Mouse (Mus musculus) 3T3-L1 (cell line): ENCODE data around the gene Ambra1.

ENCODE experiments used
- DNase-seq: peaks from one replicate; pipeline ENCODE4 v3.0.0-alpha.2; 2015; ENCODE audit warnings: low read depth, low spot score

Ambra1 gene

DNA sequence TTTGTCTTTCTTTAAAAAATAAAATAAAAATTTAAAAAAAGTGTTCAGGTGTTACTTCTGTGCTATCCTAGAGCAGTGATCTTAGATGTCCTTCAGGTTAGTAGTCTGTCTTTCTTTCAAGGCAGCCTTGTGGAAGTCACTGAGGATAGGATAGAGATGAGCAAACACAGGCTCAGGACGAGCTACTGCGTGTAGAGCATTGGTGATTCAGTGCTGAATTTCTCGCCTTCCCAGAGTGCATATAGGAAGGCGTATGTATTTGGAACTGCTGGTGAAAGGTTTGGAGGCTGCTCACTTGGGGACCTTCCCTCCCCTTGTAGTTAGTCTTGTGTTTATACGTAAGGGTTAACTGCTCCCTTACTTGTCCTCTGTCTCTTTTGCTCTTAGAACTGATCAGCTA lies 5.3 kb downstream of the Ambra1 start:
- no peak for DNase-seq

GRCm38 (mm10) chr2:91739586-91739985 lies 9.7 kb downstream of the Ambra1 start:
- DNase-seq = no peak

- DNase-seq = no peak
Observed at GRCm38 (mm10) chr2:91744686-91745085, 14.8 kb downstream of the Ambra1 start.

DNA sequence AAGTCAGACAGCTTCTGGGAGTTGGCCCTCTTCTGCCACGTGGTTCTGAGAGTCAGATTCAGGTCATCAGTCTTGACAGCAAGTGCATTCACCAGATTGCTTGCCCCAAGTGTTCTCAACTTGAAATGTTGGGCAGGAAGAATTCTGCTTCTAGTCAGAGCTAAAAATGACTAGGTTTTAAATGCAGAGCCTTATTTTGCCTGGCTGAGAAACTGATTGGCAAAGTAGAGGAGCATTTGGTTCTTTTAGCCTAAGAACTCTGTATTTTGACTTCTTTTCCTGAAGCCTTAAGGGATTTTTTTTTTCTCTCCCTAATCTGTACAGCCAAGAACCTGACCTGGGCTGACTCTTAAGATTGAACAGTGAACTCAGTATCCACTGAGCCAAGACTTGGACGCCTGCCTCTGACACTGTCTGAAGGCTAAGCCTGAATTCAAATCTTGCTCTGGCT lies 19.9 kb downstream of the Ambra1 start:
- no peak for DNase-seq

GRCm38 (mm10) chr2:91771921-91772705 lies 42.2 kb downstream of the Ambra1 start:
- DNase-seq = no peak

GRCm38 (mm10) chr2:91773309-91773708 lies 43.4 kb downstream of the Ambra1 start:
- DNase-seq = no peak

GRCm38 (mm10) chr2:91779166-91779565 lies 49.2 kb downstream of the Ambra1 start:
- DNase-seq = peak; percentile 72

DNA sequence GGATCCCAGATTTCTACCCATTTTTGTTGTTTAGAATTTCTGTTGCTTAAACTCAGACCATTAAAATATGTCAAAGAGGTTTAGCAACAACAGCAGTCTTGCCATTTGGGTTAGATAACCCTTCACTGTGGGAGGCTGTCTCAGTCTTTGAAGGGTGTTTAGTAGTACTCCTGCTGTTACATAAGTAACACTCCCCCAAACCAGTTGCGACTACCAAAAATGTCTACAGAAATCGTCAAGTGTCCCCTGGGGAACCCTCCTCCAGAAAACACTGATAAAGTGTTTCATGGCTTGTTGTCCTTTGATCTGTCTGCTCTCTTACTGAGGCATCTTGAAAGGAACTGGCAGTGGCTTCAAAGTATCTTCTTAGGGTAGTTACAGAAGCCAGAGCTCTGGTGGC lies 61.7 kb downstream of the Ambra1 start:
- DNase-seq = no peak

DNA sequence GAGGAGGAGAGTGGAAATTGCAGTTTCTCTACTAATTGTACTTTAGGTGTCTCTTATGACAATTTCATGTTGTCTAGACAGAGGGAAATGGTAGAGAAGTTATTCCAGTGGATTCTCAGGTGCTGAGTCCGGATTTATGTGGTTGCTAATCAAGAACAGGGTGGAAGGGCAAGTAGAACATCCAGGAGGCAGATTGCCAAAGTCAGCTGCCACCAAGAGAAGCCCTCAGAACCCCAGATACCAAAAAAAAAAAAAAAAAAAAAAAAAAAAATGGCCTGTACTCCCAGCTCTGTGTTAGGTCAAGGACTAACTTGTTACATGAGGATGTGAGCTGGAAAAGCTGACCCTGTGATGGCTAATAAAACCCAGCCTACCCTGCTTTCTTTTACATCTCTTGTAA lies 62.4 kb downstream of the Ambra1 start:
- DNase-seq = no peak

DNA sequence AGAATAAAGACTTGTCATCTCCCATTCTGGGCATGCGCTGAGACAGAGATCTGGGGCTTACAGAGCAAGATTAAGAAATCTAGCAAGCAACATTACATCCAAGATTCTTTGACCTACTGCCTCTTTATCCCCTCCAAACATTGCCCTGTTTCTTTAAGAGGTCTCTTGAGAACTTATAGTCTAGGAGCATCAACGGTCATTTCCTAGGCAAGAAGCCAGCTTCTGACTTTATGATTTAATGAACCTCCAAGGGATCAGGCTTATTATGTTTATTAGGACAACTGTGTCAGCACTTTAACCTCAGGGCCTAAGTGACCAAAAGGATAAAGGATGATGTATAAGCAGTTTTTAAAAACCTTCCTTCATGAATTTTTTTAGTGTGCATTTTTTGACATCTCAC lies 64.5 kb downstream of the Ambra1 start:
- peak; percentile 13 for DNase-seq

- no peak for DNase-seq
Observed at GRCm38 (mm10) chr2:91795091-91795490, 65.2 kb downstream of the Ambra1 start.

DNA sequence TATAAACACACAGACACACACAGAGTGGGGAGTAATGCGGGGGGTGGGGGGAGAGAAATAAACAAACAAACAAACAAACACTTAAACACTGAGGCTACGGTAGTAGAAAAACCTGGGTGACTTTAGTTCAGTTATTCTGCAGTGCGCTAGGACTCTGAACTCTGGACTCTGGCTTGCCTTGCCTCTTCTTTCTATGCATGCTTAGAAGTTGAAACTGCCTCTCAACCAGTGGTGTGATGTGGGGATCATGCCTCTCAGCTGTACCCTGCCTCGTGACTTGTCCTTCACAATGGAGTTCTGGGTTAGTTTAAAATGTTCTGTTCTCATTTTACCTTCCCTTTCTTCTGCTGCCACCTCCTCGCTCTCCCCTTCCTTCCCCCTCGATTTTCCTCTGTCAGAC lies 81.5 kb downstream of the Ambra1 start:
- DNase-seq = no peak

DNA sequence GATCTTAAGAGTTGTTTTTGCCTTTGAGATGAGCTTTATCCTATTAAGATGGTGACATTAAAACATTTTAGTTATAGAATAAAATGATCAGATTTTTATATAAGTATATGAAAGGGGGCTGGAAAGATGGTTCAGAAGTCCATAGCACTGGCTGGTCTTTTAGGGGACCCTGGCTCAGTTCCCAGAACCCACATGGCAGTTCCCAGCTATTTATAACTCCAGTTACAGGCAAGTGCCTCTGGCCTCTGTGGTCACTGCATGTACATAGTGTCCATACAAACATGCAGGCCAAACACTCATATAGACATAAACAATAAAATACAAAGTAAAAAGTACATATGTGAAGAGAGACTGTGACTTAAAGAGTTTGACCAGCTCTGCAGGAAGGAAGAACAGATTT lies 86.8 kb downstream of the Ambra1 start:
- no peak for DNase-seq

GRCm38 (mm10) chr2:91832227-91832626 lies 102.3 kb downstream of the Ambra1 start:
- no peak for DNase-seq

DNA sequence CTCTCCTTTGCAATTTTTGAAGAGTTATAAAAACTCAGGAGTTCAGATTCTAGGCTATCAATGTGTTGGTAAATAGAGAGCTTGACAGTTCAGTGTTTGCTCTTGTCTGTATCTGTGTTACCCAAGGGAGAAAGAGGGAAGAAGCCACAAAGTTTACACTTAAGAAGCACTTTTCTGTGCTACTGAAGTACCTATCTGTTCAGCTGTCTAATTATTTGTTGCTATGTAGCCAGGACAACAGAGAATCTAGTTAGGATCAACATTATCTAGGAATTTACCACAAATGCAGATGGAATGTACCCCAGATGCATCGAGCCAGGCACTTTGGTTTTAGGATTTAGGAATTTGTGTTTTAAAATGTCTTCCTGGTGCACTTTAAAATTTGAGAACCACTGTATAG lies 104.3 kb downstream of the Ambra1 start:
- DNase-seq = peak; percentile 27

DNA sequence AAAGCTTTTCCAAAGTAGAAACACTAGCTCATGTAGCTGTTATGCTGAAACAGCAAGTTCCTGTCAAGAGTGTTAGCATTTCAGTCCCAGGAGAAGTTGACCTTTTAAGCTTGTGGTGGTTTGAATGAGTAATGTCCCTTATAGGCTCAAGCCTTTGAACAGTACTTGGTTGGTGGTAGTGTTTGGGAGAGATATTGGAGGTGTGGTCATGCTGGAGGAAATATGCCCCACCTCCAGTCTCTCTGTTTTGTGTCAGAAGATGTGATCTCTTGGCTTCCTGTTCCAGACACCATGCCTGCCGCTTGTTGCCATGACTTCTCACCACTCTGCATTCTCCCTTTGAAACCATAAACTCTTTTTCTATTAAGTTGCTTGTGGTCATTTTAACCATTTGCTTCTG lies 105.1 kb downstream of the Ambra1 start:
- peak; percentile 67 for DNase-seq

GRCm38 (mm10) chr2:91835631-91836030 lies 105.7 kb downstream of the Ambra1 start:
- no peak for DNase-seq

DNA sequence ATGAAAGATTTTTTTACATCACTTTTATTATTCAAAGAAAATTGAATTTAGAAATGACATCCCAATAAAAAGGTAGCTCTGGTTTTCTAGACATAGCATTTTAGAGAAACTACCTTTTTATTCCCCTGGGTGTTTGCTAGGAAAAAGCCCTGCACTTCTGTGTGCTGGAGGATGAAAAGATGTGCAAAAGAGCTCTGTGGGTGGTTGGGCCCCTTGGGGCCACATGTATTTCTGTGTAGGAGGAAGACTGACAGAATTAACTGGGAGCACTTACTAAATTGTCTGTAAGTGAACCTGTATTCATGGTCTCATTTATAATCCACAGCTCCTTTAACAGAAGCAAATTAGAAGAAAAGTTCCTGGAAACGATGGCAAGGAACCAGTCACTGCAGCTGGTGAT lies 114.2 kb downstream of the Ambra1 start:
- DNase-seq = no peak

DNA sequence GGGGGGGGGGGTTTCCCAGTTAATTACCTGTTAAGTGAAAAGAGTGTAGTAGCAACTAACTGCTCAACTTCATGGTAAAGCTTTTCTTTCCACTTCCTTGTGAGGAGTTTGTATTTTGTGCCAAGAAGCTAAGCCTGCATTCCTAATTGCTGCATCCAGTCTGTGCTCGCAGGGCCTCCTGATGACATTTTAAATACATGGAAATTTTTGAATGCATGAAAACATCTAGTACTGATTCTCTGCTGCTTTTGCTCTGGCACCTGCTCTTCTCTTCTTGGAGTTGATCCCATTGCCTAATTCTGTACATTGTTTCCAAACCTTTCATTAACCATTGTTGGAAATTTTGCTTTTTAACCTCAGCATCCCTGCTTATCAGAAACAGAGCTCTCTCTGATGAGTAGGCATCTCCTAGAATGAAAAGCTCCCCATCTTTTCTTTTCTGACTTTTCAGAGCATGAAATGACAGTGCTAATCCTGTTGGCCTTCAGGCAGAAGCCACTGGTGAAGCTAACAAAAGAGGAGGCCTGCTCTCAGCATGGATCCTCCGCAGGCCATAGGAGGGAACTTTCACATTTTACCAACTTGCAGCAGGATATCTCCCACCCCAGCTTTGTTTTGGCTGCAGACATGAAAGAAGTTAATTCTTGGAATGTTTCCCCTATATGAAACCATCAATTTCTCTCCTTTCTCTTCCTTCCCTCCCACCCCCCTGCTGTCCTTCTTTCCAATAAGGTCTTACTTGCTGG lies 122.7 kb downstream of the Ambra1 start:
- no peak for DNase-seq

DNA sequence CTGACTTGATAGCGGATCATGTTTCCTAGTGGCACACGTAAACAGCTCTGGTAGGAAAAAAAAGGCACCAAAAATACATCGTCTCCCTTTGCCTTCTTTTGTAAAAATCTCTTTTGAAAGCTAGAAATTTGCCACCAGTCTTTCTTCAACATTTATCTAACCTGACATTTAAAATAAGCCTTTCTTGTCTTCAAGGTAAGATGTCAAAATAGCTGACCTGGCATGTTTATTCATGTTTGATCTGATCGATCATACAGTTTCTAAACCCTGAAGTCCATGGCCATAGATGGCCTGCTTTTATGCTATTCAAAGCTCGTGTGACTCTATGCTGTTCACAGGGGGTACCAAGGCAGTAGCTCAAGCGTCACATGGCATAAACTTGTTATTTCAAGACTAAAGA lies 124.6 kb downstream of the Ambra1 start:
- no peak for DNase-seq

GRCm38 (mm10) chr2:91856958-91857357 lies 127.0 kb downstream of the Ambra1 start:
- DNase-seq = no peak

DNA sequence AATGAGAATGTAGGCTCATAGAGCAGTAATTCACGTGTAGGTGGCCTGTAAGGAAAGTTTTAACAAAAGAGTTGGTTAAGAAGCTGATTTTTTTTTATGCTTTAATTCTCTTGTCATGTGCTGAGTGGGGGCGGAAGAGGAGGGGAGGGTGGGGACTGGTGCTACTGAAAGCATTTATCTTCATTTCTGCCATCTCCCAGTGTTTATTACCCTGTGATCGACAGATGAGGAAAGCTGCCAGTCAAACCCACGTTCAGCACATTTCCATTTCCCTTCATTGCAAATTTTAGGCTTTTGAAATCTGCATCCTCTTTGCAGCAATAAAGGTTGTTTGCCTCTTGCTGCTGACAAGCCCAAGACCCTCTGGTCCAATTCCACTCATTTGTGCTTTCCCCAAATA lies 129.5 kb downstream of the Ambra1 start:
- DNase-seq = no peak

DNA sequence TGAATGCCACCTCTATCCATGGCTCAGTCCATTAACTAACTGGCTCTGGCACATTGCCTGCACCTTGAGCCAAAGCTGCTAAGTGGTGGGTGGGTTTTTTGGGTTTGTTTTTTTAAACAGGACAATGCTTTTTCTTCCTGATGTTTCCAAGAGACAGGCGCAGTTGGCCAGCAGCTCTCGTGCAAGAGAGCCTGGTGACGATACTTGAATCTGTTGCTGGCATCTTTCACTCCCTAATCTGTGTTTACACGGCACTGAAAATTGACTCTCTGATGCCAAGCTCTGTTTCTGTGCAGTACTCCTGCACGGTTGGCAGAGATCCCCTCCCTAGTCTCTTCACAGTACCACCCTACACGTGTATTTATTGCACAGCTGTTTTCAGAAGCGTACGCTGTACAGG lies 140.8 kb downstream of the Ambra1 start:
- DNase-seq = no peak
